Mouse (Mus musculus): ENCODE measurements around the gene Mogat2.
A peak's percentile ranks its signal among the peaks of the same experiment; 100 is the strongest.

The Mogat2 gene

DNA sequence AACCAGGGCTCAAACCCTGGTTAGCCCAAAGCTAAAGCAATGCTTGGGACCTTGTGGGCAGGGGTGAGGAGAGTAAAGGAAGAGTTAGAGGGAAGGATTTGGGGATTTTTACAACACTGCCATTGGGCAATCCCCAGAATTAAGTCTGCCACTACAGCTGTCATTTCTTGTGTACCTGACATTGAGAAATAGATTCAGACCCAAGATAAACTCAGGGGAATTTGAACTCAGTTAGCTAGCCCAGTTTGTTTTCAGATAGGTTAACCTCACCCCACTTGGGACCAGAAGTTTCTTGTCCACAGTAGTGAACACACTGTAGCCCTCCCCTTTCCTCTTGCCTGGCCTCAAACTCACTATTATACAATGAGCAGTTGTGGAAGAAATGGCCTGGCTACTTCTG is 47.0 kb downstream of the Mogat2 start:
- no peak for DNase-seq

DNA sequence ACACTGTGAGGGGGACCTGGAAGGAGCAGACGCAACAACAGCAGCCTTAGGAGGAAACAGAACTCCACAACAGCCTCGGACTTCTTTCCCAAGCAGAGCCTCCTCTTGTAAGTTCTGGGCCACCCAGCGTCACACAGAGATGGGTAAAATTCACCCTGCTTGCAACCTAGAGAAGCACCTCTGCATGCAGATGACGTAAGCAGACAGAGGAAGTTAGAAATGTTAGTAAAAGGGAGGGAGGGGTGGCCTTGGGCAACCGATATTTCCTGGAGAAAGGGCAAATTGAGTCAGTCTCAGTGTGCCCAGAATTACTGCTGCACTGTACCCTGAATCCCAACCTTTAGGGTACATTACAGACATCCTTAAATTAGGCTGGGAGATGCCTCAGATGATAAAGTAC is 48.5 kb downstream of the Mogat2 start:
- DNase-seq = no peak

DNA sequence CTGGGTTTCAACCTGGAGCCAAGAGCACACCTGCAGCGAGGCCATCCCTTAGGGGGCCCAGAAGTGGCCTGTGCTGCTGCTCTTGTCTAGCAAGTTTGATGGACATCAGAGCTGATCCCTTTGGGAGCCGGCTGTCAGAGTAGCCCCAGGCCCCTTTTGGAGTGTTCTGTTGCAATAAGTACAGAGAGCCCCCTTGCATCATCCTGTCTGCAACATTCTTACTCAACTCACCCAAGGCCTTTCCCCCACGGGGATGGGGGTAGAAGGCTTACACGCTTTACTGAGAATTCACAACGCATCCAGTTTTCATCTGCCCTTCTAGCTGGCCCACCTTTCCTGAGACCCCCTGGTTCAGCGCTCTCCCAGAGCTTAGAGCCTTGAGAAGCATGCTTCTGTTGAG is 49.8 kb downstream of the Mogat2 start:
- DNase-seq = no peak

DNA sequence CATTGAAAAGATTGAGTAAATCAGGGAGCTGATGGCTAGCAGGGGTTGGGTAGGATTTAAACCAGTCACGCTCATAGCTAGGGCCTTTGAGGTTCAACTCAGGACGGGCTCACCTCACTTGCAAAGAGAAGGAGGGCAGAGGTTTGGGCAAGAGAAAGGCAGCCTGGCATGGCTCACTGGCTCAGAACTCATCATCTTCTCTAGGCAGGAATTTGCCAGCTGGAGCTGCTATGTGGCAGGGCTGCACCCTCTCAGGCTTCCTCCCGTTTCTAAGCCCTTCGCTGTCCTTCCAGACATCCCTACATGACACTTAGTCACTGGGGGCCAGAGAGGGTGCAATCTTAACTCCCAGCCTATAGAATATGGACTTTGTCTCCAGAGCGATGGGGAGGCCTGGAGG is 51.0 kb downstream of the Mogat2 start:
- no peak for DNase-seq

DNA sequence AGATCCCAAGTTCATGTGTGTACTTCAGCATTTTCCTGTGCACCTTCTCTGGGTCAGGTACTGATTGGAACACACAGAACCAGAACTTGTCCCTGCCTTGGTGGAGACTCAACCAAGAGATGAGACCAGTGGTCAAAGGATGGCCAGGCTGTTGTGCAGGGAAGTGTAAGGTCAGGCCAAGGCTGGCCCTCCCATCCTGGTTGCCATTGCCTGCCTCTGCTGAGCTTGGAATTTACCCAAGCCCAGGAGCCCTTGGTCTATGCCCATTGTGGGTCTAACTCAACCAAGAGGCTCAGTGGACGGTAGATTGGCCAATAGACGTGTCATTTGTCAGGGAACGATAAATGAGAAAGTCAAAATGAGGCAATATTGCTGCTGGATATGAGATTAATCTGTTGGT is 53.0 kb downstream of the Mogat2 start:
- no peak for DNase-seq

DNA sequence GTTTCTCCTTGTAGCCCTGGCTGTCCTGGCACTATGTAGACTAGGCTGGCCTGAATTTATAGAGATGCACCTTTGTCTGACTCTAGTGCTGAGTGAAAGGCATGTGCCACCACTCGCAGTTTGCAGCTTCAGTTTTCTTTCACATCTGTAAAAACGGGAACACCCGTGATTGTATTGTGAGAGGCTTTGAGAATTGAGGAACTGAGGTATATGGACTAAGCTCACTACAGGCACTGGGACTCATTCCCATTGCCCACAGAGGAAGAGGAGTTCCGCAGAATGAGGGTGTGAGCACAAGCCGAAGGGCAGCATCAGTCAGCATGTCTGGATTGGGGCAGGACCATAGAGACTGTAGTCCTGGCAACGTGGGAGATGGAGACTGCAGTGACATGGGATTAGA is 54.7 kb downstream of the Mogat2 start:
- DNase-seq = peak in 1 of 2 experiments; percentile 2

DNA sequence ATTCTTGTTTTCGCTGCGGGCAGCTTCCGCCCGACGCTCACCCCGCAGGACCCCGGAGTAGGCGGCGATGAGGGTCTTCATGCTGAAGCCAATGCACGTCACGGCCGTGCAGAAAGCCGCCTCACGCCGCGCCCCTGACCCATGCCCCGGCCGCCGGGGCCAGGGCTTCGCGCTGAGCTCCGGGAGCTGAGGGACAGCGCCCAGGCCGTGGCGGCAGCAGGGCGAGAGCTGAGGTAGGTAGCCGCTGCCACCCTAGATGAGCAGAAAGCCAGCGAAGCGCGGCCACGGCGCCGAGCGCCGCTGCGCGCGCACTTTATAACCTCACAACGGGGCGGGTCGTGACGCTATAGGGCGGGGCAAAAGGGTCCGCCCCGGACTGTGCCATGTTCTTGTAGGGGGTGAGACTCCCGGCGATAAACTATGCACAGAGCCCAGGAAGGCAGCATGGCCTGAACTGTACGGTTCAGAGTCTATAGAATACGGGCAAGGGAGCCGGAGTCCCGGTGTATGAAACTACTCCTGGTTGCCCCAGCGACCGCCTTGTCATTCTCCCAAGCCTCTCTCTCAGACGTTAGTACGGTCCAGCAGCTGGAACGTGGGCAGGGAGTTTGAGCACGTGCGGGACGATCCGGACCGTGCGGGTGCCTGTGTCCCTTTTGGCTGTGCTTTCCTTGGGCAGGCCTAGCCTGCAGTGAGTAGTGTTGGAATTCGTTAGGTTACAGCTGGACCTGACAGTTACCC is 55.8 kb downstream of the Mogat2 start, which contains the start of gene Dgat2:
Gene Dgat2, minus strand, starts transcription at position 288 of the 741 bp plus-strand sequence.
- DNase-seq = peak; percentile 91 to 93

DNA sequence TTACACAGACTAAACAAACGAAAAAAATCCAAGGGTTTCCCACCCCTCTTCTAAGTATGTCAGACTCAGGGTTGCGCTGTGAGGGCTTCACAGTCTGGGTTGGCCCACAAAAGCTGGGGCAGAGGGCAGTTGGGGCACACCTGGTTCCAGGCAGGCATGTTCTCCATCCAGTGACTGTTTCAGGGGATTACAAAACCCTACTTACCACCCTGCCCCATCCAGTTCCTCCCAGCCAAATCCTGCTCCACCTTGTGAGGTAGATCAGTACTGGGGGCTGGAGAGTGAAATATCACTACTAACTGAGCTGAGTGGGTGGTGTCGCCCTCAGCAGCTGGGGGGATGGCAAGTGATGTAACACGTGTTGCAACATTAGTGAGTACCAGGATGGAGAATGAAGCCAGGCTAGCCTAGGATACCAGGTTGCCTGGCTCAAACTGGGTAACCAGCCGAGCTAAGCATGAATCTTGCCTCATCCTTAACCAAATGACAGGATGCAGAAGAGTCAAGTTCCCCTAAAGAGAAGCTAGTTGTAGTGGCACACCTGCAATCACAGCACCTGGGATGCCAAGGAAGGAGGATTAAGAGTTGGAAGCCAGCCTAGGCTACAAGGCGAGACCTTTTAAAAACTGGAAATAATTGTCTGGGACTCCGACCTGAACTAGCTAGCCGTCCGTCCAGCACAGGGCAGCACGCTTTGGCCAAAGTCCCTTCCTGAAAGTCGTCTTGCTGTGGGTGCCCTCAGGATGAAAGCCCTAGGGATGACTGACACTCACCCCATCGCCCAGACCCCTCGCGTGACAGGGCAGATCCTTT is 56.6 kb downstream of the Mogat2 start:
- DNase-seq = peak; percentile 68 to 70

DNA sequence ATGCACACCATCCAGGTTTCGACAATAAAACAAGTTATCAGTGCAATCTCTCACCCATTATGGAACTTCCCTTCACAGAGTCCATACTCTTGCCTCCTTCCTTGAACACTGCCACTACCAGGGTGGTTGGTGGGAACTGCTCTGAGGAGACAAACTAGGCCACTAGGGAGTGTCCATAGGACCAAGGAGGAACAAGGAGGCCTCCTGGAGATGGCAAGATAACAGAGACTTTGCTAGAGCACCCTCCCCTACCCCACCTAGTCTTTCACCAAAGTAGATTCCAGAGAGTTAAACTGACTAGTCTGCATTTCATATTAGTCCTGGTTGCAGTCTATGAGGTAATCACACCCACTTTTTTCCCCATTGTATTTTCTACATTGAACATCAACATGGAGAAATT is 58.3 kb downstream of the Mogat2 start:
- no peak for DNase-seq

DNA sequence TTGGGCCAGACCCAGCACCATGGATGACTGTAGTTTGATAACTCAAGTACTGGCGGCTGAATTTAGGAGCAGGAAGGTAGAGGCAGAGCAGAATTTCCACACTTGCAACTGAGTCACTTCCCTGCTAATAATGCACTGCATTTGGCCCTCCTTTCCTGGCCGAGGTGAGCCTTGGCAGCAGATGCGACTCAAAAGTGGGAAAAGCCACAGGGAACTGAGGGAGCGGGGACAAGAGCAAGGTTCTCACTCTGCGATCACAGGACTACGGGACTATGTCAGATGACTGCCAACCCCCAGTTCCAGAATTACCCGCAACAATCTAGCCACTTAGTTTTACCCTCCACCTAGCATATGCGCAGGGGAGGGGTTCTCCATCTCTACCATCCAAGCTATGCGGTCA is 59.1 kb downstream of the Mogat2 start:
- DNase-seq = no peak

DNA sequence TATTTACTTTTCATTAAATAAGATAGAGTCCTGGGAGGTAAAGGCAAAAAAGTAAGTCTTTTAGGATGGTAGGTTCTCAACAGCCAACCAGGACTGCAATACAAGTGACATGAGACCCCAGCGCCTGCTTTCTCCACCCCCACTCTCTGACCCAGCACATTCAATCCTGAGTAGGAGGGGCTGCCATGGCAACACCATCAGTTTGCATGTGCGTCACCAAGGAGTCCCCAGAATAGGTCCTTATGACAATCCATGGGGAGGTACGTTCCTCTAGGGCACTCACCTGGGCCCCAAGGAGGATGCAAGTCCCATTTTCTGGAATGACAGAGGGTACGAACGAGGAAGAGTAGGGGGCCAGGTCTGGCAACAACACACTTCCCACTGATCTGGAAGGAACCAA is 61.0 kb downstream of the Mogat2 start:
- DNase-seq = no peak

DNA sequence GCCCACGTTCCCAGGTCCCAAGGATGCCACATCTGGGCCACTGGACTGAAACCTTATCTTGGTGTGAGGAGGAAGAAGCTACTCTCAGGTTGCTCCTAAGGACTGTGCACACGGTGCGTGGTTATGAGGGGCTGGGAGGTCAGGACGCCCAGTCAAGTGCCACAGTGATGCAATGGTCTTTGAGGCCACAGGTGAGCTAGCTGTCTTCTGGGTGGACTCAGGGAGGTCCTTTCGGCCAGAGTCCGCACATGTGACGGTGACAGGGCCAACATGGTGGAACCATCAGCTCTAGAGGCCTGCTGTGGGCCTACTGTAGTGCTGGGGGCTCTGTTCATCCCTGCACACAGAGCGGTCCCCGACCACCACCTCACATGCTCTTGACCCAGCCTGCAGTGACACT is 62.8 kb downstream of the Mogat2 start:
- no peak for DNase-seq

DNA sequence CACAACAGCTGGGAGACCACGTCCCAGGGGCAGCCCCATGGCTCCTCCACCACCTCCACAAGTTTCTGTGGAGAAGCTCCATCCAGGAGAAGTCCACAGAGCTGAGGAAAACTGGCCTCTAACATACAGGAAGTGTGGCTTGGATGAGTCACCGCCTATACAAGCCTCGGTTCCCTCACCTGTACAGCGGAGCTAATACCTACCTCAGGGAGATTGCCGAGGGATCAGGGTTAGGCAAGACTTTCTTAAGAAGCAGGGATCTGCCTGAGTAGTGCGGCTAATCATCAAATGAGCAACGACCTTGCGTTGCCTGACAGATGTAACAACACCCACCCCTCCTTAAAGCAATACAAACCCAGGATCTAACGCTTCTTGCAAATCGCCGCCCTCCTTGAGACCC is 63.3 kb downstream of the Mogat2 start:
- no peak for DNase-seq

DNA sequence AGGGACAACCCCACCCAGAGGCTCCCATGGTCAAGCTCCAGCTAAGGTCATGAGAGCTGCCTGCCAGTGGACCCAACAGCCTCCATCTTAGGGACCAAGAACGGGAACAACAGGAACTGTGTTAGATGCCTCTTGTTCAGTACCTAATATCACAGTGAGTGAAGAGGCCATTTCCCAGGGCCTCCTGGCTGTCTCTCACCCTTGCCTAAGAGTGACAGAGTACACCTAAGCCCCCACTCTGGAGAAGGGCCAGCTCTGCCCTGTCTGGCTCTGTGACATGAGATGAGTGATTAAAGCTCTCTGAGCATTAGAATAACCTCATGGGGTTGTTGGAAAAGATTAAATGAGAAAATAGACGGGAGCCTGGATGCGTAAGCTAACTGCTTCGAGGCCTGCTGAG is 64.4 kb downstream of the Mogat2 start:
- no peak for DNase-seq

DNA sequence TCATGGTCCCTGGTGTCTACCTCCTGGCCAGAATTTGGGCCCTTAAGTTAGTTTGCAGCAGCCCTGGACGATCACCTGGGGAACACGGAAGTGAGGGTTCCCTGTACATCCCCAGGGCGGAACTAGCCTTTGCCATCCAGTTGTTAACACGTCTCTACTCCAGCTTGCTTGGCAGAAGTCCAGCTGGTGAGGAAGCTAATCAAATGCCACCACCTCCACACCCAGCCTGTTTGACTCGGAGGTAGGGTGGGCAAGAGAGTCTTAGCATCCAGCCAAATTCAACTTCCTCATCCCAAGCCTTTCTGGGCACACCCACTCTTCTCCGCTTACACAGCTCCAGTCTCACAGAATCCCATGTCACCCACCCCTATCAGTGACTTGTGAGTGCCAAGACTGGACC is 65.5 kb downstream of the Mogat2 start:
- peak in 1 of 2 experiments; percentile 35 for DNase-seq

DNA sequence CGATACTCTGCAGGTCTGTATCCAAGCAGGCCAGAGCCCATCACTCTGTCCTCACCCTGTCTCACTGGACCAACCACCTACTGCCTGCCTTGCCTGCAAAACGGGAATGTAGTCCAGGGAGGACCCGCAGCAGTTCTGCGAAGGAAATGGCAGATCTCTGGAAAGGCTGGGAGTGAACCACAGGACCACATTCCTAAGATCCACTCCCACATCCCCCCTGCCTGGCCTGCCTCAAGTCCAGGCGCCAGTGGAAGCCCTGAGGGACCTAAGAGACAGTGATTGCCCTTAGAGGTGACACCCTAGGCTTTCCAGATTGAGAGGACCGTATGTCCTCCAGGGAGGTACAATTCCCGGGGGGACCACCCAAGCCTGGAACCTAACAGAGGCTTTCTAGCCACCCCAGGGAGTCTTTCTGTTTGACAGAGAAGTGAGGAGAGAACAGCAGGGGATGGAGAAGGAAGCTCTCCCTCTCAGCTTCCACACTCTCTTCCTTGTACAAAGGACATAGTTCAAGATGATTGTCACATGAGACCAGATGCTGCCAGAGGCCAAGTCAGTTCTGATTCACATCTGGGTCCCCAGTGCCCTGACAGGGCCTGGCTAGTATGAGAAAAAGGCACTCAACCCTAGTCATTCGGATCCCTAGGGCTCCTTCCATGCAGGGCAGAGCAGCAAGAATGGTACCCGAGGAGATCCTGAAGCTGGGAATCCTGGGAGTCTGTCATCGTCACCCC is 66.5 kb downstream of the Mogat2 start:
- peak in 1 of 2 experiments; percentile 39 for DNase-seq

DNA sequence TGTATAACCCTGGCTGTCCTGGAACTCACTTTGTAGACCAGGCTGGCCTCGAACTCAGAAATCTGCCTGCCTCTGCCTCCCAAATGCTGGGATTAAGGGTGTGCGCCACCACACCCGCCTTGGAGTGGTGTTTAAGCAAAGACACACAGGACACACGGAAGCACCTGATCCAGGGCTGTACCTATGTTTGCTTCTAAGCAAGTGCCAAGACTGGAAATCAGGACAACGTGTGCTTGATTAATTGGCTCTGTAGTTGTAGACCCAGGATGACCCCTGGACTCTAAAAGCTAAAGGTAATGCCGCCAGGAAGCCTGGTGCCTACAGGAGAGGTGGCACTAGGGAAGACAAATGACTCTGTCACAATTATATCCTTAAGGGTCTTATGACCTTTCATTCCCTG is 67.9 kb downstream of the Mogat2 start:
- no peak for DNase-seq

DNA sequence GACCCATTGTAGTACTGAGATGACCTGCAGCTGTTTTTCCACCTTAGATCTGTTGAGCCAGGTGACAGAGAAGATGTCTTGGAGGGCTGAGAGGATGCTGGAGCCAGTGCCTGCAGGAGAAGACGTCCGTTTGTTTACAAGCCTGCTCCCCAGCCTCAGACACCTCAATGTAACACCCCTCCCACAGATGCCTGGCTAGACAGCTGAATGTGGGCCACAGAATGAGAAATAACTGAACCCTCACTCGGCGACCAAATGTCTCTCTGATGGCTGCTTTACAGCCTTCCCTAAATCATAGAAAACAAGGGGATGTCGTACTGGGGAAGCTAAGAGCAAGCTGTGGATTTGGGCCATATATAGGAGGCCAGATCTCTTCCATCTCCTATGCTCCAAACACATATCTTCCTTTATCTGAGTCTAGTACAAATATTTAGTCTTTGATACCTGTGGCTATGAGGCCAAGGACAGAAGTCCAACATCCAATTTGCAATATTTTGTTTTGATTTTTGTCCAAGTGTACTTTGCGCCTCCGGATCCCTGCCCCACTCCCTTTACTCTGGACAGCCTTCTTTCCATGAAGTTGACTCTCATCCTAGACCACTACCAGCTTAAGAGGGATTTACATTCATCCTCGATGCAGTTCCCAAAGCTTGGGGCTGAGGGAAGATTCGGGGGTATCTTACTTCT is 68.6 kb downstream of the Mogat2 start:
- peak in 1 of 2 experiments; percentile 74 for DNase-seq

Measured in kidney, postnatal 36 days (tissue).